Mouse (Mus musculus): ENCODE data around the gene Olfr1276.

DNA sequence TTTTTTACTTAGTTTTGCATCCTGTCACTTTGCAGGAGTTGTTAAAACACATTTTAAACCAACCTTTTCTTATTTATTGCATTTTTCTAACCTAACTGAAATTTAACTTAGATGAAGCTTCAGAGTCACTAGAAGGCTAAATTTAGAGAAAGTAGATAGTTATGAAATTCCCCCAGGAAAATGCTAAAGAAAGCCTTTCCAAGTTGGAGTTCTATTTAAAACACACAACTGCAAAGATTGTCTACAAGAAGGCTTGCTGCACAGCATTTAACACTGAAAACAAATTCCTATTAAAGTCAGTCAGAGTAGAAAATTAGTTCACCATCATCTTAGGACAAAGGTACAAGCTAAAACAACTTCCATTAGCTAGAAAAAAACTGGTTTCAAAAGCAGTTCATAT lies 46.1 kb downstream of the Olfr1276 start, which contains the start of gene Olfr1279:
- no peak for TF ChIP-seq E2F4 (IDR thresholded peaks at IDR 0.05; ENCODE audit: insufficient read depth)
- TF ChIP-seq TCF12 (IDR thresholded peaks at IDR 0.05; ENCODE audit: insufficient read depth, poor library complexity, severe bottlenecking) = no peak
- no peak for TF ChIP-seq POLR2A (IDR thresholded peaks at IDR 0.05; ENCODE audit: insufficient read length, low read depth)
- TF ChIP-seq SRF (IDR thresholded peaks at IDR 0.05; ENCODE audit: control insufficient read depth, insufficient read length, low read depth) = no peak
